Mouse (Mus musculus): Measurements from ENCODE around the gene Tifab. TPM values are rescaled to one million over a fixed set of nuclear protein-coding genes. Genes with fewer than 3 reads are reported as not detected.
"Not testable (repeated sequence)": the region's sequence is repeated elsewhere in the genome, so short reads cannot be mapped to it uniquely, and the experiment has no call there.

Gene Tifab
- polyA plus RNA-seq, 1 experiment from 2014 or later, result 4.5 TPM

DNA sequence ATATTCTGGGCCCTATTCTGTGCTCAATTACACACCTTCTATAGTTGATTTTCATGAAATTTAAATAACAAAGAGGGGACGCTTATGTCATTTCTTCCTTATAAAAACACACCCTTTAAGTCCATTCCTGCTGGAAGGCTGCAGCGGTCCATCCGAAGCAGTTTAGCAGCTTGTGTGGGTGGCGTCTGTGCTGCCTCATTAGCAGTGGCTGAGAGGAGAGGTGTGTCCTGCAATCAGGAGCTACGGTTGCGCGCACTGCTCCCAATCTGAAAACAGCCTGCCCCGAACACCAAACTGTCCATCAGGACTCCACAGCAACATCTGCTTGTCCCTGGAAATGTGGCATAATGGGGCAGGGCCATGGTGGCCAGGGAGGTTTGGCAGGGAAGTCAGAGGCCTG lies 20.8 kb upstream of the Tifab start:
- no peak for ATAC-seq
- H3K27ac ChIP-seq, result no peak overlapping the region
- no peaks in the 10 kb centered on the region for H3K9me3 ChIP-seq
- H3K4me3 ChIP-seq (replicated peaks), result no peak overlapping the region
- no peaks in the 10 kb centered on the region for H3K4me1 ChIP-seq (replicated peaks)
- no peaks in the 10 kb centered on the region for H3K36me3 ChIP-seq
- H3K9ac ChIP-seq, result no peak overlapping the region
- peaks cover 14% of the 10 kb centered on the region for H3K27me3 ChIP-seq (replicated peaks)
- H3K4me2 ChIP-seq (replicated peaks), result no peak overlapping the region
- 72% methylated on average over 8 of the region's 8 CpGs for WGBS

DNA sequence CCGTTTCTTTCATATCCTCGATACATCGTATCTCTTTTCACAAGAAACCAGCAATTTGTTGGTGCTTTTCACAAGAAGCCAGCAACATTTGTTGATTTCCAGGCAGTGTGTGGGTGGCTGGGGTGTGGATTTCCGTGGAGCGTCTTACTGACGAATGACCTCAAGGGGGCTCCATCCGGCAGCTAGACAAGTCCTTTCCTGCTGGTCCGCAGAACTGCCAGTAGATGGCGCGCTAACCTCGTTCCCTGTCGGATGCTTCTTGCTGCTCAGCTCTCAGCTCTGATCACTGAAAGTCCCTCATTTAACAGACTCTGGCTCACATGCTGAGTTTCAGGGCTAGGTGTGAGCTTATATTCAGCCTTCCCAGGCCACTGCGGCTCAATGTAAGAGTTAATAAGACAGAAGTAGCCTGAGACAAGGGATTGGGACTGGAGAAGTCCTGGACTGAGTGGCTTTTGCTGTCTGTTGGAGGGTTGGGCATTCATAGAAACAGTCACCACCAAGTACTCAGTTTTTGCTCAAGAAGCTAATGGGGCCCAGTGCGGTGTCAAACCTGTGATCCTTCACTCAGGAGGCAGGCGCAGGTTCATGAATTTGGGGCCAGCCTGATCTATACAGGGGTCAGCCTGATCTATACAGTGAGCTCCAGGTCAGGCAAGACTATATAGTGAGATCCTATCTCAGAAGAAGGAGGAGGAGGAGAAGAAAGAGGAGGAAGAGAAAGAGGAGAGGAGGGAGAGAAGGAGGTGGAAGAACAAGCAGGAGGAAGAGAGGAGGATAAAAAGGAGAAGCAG lies 19.0 kb upstream of the Tifab start:
- WGBS, result 12% methylated on average over 15 of the region's 15 CpGs
- Histone ChIP-seq H3K9ac (no peak overlapping the region), H3K9me3 (no peaks in the 10 kb centered on the region), H3K27me3 (replicated peaks) (peaks cover 14% of the 10 kb centered on the region), H3K27ac (no peak overlapping the region), H3K4me3 (replicated peaks) (no peak overlapping the region), H3K4me1 (replicated peaks) (no peaks in the 10 kb centered on the region), H3K36me3 (no peaks in the 10 kb centered on the region), H3K4me2 (replicated peaks) (no peak overlapping the region)
- ATAC-seq, result peak; percentile 79

DNA sequence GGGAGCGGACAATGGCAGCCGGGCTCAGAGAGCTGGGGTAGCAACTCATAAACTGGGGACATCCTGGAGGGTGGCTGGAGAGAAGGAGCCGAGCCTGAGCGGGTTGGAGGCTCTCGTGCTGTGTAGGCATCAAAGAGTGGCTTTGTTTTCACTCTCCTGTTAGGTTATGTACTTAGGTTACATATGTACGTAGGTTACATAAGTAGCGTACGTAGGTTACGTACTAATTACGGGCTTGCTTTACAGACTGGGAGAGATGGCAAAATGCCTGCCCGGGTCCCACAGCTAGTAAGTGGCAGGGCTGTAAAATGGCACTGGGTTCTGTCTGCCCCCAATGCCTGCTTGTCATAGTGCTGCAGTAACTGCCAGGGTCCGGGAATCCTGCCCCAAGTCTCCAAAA lies 18.3 kb upstream of the Tifab start:
- H3K27me3 ChIP-seq (replicated peaks), result peaks cover 14% of the 10 kb centered on the region
- no peak overlapping the region for H3K27ac ChIP-seq
- 71% methylated on average over 12 of the region's 12 CpGs for WGBS
- H3K9ac ChIP-seq, result no peak overlapping the region
- H3K9me3 ChIP-seq, result no peaks in the 10 kb centered on the region
- H3K4me3 ChIP-seq (replicated peaks), result no peak overlapping the region
- H3K4me2 ChIP-seq (replicated peaks), result no peak overlapping the region
- 0 out of 2 replicates have a peak, but pooled peaks have one; percentile 20 for ATAC-seq
- no peaks in the 10 kb centered on the region for H3K36me3 ChIP-seq
- H3K4me1 ChIP-seq (replicated peaks), result no peaks in the 10 kb centered on the region

DNA sequence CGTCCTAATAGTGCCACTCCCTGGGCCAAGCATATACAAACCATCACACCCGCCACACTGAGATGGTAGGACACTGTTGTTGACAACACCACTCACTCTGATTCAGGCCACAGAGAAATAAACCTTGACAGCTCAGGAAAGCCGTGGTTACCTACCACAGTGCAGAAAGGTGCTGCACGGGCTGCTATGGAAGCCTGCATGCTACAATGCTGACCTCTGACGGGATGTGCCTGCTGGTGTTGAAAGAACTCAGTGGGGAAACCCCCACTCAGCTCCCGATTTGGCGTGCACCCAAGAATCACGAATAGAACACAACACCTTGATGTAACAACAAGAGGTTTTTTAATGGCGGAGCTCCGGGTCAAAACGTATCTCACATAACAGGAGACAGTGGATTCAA lies 17.1 kb upstream of the Tifab start:
- peaks cover 14% of the 10 kb centered on the region; the same call in 1 of the 2 replicates for H3K27me3 ChIP-seq (replicated peaks)
- not testable (repeated sequence) for ATAC-seq; H3K4me1 ChIP-seq (replicated peaks); H3K4me3 ChIP-seq (replicated peaks); H3K36me3 ChIP-seq; H3K4me2 ChIP-seq (replicated peaks); H3K27ac ChIP-seq; H3K9ac ChIP-seq; H3K9me3 ChIP-seq
- WGBS, result 85% methylated on average over 11 of the region's 11 CpGs

DNA sequence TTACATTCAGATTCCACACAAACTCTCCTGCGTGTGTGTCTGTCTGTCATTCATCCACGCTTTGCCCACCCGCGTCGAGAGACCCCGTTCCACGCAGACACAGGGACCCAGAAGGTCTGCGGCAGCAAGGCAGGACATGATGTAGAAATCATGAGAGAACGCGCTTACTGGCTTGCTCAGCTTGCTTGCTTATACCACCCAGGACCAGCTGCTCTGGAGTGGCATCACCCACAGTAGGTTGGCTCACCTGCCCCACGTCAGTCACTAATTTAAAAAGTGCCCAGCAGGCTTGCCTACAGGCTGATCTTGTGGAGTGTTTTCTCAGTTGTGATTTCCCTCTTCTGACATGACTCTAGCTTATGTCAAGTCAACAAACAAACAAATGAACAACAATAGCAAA lies 15.5 kb upstream of the Tifab start:
- not testable (repeated sequence) for H3K4me2 ChIP-seq (replicated peaks); ATAC-seq; H3K4me3 ChIP-seq (replicated peaks); H3K9me3 ChIP-seq; H3K4me1 ChIP-seq (replicated peaks); H3K9ac ChIP-seq; H3K36me3 ChIP-seq; H3K27ac ChIP-seq
- peaks cover 10% of the 10 kb centered on the region; the same call in 1 of the 2 replicates for H3K27me3 ChIP-seq (replicated peaks)
- 86% methylated on average over 11 of the region's 11 CpGs for WGBS

DNA sequence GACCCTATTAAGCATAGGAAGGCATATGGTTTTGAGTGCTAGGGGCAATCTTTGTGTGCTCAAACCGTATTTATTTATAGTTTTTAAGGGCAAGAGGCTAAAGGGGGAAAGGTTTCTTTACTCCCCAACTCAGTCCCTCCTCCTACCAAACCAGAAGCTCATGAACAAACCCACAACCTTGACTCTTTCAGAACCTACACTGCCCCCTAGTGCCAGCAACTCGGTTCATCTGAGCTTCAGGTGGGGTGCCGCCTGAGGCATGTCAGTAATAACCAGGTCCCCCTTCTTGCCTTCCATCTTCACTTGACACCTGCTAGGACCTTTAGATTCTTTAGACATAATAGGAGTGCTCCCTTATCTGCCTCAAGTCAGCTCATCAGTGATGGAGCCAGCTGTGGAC lies 12.5 kb upstream of the Tifab start:
- H3K4me2 ChIP-seq (replicated peaks), result no peak overlapping the region
- H3K4me1 ChIP-seq (replicated peaks), result no peaks in the 10 kb centered on the region
- no peak overlapping the region for H3K4me3 ChIP-seq (replicated peaks)
- no peaks in the 10 kb centered on the region for H3K9me3 ChIP-seq
- WGBS, result 31% methylated on average over 3 of the region's 3 CpGs
- no peak overlapping the region for H3K27ac ChIP-seq
- no peaks in the 10 kb centered on the region for H3K27me3 ChIP-seq (replicated peaks)
- no peaks in the 10 kb centered on the region for H3K36me3 ChIP-seq
- no peak overlapping the region for H3K9ac ChIP-seq
- no peak for ATAC-seq

DNA sequence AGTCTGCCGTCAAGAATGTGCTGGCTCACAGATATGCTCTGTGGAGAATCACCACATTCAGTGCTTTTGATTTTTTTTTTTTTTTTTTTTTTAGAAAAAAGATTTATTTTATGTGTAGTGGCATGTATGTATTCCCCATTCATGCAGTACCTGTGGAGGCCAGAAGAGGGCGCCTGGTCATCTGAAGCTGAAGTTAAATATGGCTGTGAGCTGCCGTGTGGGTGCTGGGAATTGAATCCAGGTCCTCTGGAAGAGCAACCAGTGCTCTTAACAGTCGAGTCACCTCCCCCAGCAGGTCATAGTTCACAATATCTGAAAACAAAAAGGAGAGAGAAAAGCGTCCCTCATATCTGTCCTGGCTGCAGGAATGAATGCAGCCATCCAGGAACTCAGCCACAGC lies 11.0 kb upstream of the Tifab start:
- H3K9me3 ChIP-seq, result no peaks in the 10 kb centered on the region
- no peak for ATAC-seq
- no peak overlapping the region for H3K9ac ChIP-seq
- H3K36me3 ChIP-seq, result no peaks in the 10 kb centered on the region
- H3K27ac ChIP-seq, result no peak overlapping the region
- WGBS, result 76% methylated on average over 5 of the region's 5 CpGs
- H3K4me2 ChIP-seq (replicated peaks), result no peak overlapping the region
- no peaks in the 10 kb centered on the region for H3K4me1 ChIP-seq (replicated peaks)
- no peak overlapping the region for H3K4me3 ChIP-seq (replicated peaks)
- no peaks in the 10 kb centered on the region for H3K27me3 ChIP-seq (replicated peaks)

DNA sequence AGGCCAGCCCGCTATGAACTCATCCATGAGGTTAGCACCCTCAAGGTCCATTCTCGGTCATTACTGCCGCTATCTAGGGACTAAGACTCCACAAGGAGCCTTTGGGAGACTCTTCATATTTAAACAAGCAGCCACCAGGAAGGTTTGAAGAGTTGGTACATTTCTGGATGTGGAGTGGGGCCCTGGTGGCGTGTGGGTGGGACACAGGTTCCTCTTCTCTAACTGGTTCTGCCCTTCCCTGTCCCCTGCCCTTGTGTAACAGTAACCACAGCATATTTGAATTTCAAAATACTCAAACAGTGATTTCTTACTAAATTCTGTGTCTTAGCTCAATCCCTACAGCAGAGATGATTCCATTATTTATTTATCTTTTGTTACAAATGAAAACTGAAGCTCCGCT lies 5.0 kb upstream of the Tifab start:
- Histone ChIP-seq H3K27me3 (replicated peaks) (no peaks in the 10 kb centered on the region), H3K27ac (no peak overlapping the region), H3K9me3 (no peaks in the 10 kb centered on the region), H3K36me3 (no peaks in the 10 kb centered on the region), H3K4me3 (replicated peaks) (no peak overlapping the region), H3K4me2 (replicated peaks) (no peak overlapping the region), H3K4me1 (replicated peaks) (no peaks in the 10 kb centered on the region), H3K9ac (no peak overlapping the region)
- ATAC-seq, result no peak
- 83% methylated on average over 5 of the region's 5 CpGs for WGBS

DNA sequence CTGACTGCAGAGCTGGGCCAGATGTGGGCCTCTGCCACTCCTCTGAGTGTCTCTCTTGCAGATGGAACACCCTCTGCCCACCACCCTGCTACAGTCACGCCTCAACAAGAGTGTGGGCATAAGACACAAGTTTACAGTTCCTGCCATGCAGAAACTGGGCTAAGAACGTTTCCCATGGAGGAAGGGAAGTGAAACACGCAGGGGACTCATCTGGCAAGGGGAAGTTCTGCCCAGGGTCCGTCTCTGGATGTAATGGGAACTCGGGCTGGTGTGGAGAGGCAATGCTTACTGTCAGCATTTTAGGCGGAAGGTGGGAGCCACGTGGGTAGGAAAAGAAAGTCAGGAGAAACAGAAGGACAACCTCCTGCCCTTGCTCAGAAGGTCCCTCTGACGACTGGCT lies 2.7 kb upstream of the Tifab start:
- WGBS, result 71% methylated on average over 8 of the region's 8 CpGs
- ATAC-seq, result no peak
- no peak overlapping the region for H3K4me2 ChIP-seq (replicated peaks)
- no peaks in the 10 kb centered on the region for H3K9me3 ChIP-seq
- no peaks in the 10 kb centered on the region for H3K36me3 ChIP-seq
- no peak overlapping the region for H3K9ac ChIP-seq
- H3K27ac ChIP-seq, result no peak overlapping the region
- H3K4me3 ChIP-seq (replicated peaks), result no peak overlapping the region
- no peaks in the 10 kb centered on the region for H3K27me3 ChIP-seq (replicated peaks)
- H3K4me1 ChIP-seq (replicated peaks), result no peaks in the 10 kb centered on the region

DNA sequence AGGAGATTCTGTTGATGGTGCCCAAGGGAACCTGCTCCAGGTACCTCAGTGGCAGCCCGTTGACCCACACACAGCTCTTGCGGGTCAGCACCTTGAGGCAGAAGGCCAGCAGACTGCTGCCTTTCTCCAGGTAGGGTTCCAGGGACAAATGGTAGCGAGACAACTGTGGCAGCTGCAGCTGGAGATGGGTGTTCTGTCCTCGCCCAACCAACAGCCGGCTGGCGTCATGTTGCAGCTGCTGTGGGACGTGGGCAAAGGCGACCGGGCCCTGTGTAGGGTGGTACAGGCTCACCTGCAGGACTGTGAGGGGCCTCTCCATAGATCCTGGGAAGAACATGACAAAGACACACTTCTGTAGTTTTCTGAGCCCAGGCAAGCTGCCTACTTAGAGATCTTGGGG lies 2.4 kb downstream of the Tifab start:
- no peaks in the 10 kb centered on the region; the same call in 1 of the 2 replicates for H3K27me3 ChIP-seq (replicated peaks)
- ATAC-seq, result no peak
- H3K4me3 ChIP-seq (replicated peaks), result no peak overlapping the region
- H3K36me3 ChIP-seq, result no peaks in the 10 kb centered on the region
- H3K4me2 ChIP-seq (replicated peaks), result no peak overlapping the region
- no peak overlapping the region for H3K9ac ChIP-seq
- H3K4me1 ChIP-seq (replicated peaks), result peaks cover 16% of the 10 kb centered on the region
- H3K9me3 ChIP-seq, result no peaks in the 10 kb centered on the region
- 89% methylated on average over 9 of the region's 9 CpGs for WGBS
- no peak overlapping the region for H3K27ac ChIP-seq

DNA sequence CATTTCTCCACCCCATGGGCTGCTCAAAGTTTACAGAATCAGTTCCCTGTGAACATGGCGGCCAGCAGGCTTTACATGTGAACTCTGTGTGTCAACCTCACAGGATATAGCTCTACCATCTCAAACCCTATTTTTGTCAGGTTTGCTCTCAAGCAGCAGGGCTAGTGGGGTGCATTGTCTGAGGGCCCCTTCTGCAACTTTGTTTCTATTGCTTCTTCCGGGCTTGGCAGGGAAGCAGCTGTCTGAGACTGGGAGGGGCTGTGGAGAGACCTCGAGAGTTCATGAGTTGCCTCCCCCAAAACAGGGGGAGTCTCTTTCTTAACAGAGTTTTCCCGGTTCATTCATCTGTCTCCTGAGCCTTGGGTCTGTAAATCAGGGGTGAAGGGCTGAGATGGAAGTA lies 2.8 kb downstream of the Tifab start:
- WGBS, result 46% methylated on average over 4 of the region's 4 CpGs
- Histone ChIP-seq H3K4me2 (replicated peaks) (no peak overlapping the region), H3K27me3 (replicated peaks) (no peaks in the 10 kb centered on the region; the same call in 1 of the 2 replicates), H3K9ac (no peak overlapping the region), H3K36me3 (no peaks in the 10 kb centered on the region), H3K9me3 (no peaks in the 10 kb centered on the region), H3K27ac (no peak overlapping the region), H3K4me1 (replicated peaks) (peaks cover 21% of the 10 kb centered on the region), H3K4me3 (replicated peaks) (no peak overlapping the region)
- ATAC-seq, result no peak

DNA sequence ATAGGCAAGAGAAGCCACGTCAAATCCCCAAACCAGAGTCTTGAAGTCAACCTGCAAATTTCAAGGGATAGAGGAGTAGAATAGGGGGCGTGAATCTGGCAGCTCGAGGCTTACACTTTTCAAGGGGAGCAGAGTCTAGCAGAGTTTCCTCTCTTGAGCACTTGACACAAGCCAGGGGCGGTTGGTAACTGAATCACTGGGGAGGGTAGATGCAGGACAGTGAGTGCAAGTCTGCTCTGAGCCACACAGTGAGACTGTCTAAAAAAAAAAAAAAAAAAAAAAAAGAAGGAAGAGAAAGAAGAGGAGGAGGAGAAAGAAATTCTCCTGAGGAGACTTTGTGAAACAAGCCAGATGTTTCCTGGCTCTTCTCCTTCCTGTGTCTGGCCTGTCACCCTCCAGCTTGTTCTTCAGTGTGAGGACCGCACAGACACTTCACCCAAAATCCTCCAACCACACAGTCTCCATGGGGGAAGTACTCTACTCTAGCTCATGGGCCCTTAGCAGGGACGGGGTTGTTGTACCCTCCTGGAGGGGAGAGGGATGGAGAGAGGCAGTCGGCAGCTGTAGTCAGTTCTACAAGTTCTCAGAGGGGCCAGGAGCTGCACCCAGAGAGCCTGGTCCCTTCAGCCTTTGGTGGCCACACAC lies 5.7 kb downstream of the Tifab start:
- Histone ChIP-seq H3K9me3 (no peaks in the 10 kb centered on the region), H3K27ac (peak overlapping the region; percentile 87), H3K4me3 (replicated peaks) (no peak overlapping the region), H3K4me2 (replicated peaks) (0 out of 2 replicates have a peak overlapping the region, but pooled peaks have one; percentile 6), H3K27me3 (replicated peaks) (no peaks in the 10 kb centered on the region; the same call in 1 of the 2 replicates), H3K9ac (no peak overlapping the region), H3K36me3 (no peaks in the 10 kb centered on the region), H3K4me1 (replicated peaks) (peaks cover 27% of the 10 kb centered on the region)
- peak; percentile 48 for ATAC-seq
- WGBS, result 37% methylated on average over 7 of the region's 7 CpGs

DNA sequence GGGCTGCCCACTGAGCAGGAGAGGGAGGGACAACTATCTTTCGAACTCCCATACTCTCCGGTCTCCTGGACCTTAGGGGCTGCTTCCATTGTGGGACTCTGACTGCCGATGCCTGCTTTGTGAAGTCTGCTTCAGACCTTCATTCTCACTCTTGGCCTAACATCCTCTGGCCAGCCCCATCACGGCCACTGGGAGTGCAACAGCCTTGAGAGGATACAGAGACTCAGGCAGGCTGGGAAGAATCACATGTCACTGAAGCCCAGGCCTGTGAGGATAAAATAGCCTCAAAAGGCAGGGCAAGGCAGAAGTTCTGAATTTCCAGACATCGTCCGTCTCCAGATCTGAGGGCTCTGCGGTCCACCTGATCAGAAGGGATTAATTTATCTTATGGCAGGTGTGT lies 6.6 kb downstream of the Tifab start:
- no peak for ATAC-seq
- peaks cover 27% of the 10 kb centered on the region for H3K4me1 ChIP-seq (replicated peaks)
- no peaks in the 10 kb centered on the region for H3K9me3 ChIP-seq
- H3K4me3 ChIP-seq (replicated peaks), result no peak overlapping the region
- 66% methylated on average over 7 of the region's 7 CpGs for whole genome bisulfite sequencing
- no peaks in the 10 kb centered on the region; the same call in 1 of the 2 replicates for H3K27me3 ChIP-seq (replicated peaks)
- peak overlapping the region; percentile 74; the same call in 1 of the 2 replicates for H3K27ac ChIP-seq
- H3K9ac ChIP-seq, result no peak overlapping the region
- no peaks in the 10 kb centered on the region for H3K36me3 ChIP-seq
- no peak overlapping the region for H3K4me2 ChIP-seq (replicated peaks)
